Mouse (Mus musculus) testis, adult 10 weeks (tissue): ENCODE results near the gene Psme1. TPM values are rescaled to one million over a fixed set of nuclear protein-coding genes. Genes with fewer than 3 reads are reported as not detected.

Source experiments
- polyA plus RNA-seq: library from polyadenylated mRNA; stranded (reverse); fragments of 350-450 nt; fragmentation: Illumina TruSeq; extraction: RNeasy Lipid Tissue Mini Kit (QIAGEN cat#74804); gene quantifications from one replicate; pipeline ENCODE4 v1.2.3, GENCODE M21; 2014; ENCODE audit warnings: low read depth, low replicate concordance

Psme1 gene
- polyA plus RNA-seq = 25.6 TPM

DNA sequence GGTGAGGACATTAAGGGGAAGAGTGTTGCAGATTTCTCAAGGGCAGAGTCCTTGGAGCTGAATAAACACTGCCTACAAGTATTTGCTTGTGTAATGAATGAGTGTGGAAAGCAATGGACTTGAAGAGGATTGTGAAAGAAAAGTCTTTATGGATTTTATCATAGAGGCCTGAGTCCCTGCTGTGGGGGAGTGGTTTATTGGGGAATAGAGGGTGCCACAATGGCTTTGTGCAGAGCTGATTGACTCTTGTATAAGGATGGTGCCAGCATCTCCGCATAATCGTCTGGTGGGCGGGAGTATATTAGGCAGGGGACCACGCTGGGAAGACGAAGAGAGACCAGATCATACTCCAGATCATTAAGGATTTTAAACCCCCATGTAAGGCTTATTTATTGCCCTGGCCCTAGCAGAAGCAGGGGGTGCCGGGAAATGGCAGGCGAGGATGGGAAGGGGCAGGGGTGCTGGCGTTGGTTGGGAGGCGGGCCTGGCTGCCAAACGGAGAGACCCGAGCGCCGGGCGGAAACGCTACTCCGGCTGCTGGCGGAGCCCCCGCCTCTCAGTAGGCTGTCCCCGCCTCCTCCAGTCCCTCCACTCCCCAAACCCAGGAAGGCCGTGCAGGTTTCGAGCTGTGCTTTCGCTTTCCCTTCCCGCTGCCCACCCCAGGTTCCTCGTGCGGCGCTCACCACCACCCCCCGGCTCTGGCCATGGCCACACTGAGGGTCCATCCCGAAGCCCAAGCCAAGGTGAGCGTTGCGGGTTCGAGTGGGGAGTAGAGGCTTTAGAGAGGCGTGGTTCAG is at the start of gene Psme1:
Gene Psme1, plus strand, starts transcription at position 253 of the 797 bp plus-strand sequence.

GRCm38 (mm10) chr14:55540067-55540786 is 37.7 kb upstream of the Psme1 start, which contains the start of gene Pck2:
Gene Pck2 (plus strand): TSS chr14:55540266.

DNA sequence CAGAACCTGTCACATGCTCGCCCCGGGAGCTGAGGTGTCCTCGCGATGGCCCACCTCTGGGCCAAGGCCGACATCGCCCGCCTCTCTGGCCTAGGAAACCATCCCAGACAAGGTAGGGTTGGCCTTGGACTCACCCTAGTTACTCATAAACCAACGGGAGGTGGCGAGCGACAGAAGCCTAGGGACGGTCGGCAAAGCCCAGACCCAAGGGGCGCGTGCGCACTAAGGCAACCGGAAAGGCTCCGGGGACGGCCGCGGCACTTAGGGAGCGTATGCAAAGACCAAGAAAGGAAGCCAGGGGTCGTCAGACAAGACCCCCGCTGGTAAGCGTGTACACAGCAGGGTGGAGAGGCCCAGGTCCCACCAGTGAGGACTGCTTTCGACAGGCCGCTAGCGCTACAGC is 18.1 kb upstream of the Psme1 start, which contains the start of gene Dcaf11:
Gene Dcaf11, plus strand, starts transcription at position 208 of the 403 bp plus-strand sequence.

GRCm38 (mm10) chr14:55560202-55561073 is 17.5 kb upstream of the Psme1 start, which contains the start of gene A730061H03Rik:
Gene A730061H03Rik (minus strand): TSS chr14:55560406.

GRCm38 (mm10) chr14:55575302-55575701 is 2.6 kb upstream of the Psme1 start, which contains the start of gene Fitm1:
Gene Fitm1 (plus strand): TSS chr14:55575617.

DNA sequence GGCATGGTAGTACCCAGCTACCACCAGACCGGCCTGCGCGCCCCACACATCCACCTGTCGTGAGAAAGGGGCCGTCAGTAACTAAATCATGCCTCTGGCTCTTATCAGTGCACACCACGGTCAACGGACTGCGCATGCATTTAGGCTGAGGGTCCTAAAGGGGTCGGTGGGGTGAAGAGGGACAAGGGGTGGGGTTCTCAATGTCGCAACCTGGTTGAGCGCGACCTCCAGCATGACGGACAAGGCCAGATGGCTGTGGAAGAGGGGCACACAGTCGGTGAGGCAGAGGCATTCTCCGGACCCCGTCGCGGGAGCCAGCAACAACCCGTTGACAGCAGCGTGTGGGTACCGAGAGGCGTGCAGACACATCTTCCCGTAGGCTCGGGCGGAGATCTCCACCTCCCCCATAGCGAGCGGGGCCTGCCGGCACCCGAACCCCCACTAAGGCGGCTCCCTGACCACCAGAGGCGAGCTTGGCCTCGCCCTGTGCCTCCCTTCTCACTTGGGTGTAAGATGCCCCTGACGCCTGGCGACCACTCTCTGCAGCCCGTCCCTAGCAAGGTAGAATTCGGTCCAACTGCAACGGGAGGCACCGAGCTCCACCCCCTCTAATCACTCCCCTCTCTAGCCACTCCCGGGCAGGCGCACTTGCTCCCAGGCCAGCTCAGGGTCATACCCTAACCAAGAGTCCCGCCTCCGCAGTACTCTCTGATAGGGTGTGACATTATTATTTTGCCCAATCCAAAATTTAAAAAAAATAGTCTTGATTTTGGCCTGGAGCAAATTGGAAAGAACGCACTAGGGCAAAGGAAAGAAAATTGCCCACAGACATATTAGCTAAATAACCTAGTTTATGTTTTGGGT is 7.0 kb downstream of the Psme1 start, which contains the start of gene Emc9:
Gene Emc9, minus strand, starts transcription at position 601 of the 864 bp plus-strand sequence.

GRCm38 (mm10) chr14:55590748-55591330 is 12.9 kb downstream of the Psme1 start, which contains the start of gene Psme2:
Gene Psme2 (minus strand): TSS chr14:55591113.

DNA sequence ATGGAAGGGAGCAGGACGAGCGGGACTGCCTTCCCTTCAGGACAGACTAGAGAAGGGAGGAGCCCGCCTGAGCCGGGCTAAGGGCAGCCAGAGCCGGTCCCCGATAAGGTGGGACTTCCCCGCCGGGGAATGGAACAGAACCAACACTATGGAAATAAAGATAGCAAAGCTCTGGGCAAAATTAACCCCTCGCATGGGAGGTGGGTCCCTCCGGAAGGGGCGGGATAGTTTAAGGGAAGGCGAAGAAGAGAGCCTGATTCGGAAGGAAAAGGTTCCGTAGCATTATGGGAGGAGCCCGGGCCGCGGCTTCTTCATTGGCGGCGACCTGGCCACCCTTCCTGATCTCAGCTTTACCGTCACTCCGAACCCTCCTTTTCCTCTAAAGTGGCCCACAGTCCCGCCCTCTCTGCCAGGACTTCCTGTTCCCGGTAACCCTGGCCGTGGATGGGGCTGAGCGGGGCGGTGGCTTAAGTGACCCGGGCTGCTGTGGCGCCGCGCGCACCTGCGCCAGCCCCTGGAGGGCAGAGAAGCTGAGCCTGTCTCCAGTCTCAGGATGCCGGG is 13.5 kb downstream of the Psme1 start, which contains the start of gene Rnf31:
Gene Rnf31, plus strand, starts transcription at position 378 of the 561 bp plus-strand sequence.

GRCm38 (mm10) chr14:55603271-55603632 is 25.3 kb downstream of the Psme1 start, which contains the start of gene Irf9:
Gene Irf9 (plus strand): TSS chr14:55603571.

GRCm38 (mm10) chr14:55617822-55618221 is 39.9 kb downstream of the Psme1 start, which contains the start of gene Rec8:
Gene Rec8 (plus strand): TSS chr14:55618037.

Other genes with a start within 250 kb of the Psme1 start
- gene Dhrs4, start 99.4 kb upstream of the Psme1 start, polyA plus RNA-seq = 19.4 TPM
- not detected for gene Carmil3, start 87.5 kb upstream of the Psme1 start, polyA plus RNA-seq
- gene Cpne6, start 67.7 kb upstream of the Psme1 start, polyA plus RNA-seq = not detected
- gene Nrl, start 53.1 kb upstream of the Psme1 start, polyA plus RNA-seq = 0.11 TPM
- 0.35 TPM for gene Pck2, start 37.9 kb upstream of the Psme1 start, polyA plus RNA-seq
- gene Dcaf11, start 18.1 kb upstream of the Psme1 start, polyA plus RNA-seq = 14.7 TPM
- not detected for gene A730061H03Rik, start 17.7 kb upstream of the Psme1 start, polyA plus RNA-seq
- gene Fitm1, start 2.5 kb upstream of the Psme1 start, polyA plus RNA-seq = not detected
- gene Emc9, start 7.2 kb downstream of the Psme1 start, polyA plus RNA-seq = 2.7 TPM
- 17.0 TPM for gene Psme2, start 13.0 kb downstream of the Psme1 start, polyA plus RNA-seq
- gene Rnf31, start 13.6 kb downstream of the Psme1 start, polyA plus RNA-seq = 2.1 TPM
- 2.6 TPM for gene Irf9, start 25.4 kb downstream of the Psme1 start, polyA plus RNA-seq
- gene Rec8, start 39.9 kb downstream of the Psme1 start, polyA plus RNA-seq = 8.3 TPM
- gene Ipo4, start 57.8 kb downstream of the Psme1 start, polyA plus RNA-seq = 67.7 TPM
- gene Gm49378, start 59.8 kb downstream of the Psme1 start, polyA plus RNA-seq = 1.6 TPM
- 5.9 TPM for gene Tm9sf1, start 65.7 kb downstream of the Psme1 start, polyA plus RNA-seq
- 45.9 TPM for gene Tssk4, start 72.1 kb downstream of the Psme1 start, polyA plus RNA-seq
- gene Mdp1, start 82.4 kb downstream of the Psme1 start, polyA plus RNA-seq = 4.4 TPM
- 54.2 TPM for gene Gmpr2, start 93.8 kb downstream of the Psme1 start, polyA plus RNA-seq
- gene Nedd8, start 94.0 kb downstream of the Psme1 start, polyA plus RNA-seq = 54.1 TPM
- gene Tinf2, start 103.7 kb downstream of the Psme1 start, polyA plus RNA-seq = 18.0 TPM
- gene Tgm1, start 135.8 kb downstream of the Psme1 start, polyA plus RNA-seq = not detected
- 0.35 TPM for gene Rabggta, start 144.1 kb downstream of the Psme1 start, polyA plus RNA-seq
- gene Dhrs1, start 167.6 kb downstream of the Psme1 start, polyA plus RNA-seq = 45.7 TPM
- 53.9 TPM for gene Nop9, start 167.6 kb downstream of the Psme1 start, polyA plus RNA-seq
- not detected for gene Cideb, start 180.3 kb downstream of the Psme1 start, polyA plus RNA-seq
- not detected for gene Ltb4r2, start 183.3 kb downstream of the Psme1 start, polyA plus RNA-seq
- gene Ltb4r1, start 187.8 kb downstream of the Psme1 start, polyA plus RNA-seq = not detected
- gene Adcy4, start 206.0 kb downstream of the Psme1 start, polyA plus RNA-seq = 0.06 TPM
- gene Ripk3, start 210.7 kb downstream of the Psme1 start, polyA plus RNA-seq = 0.69 TPM
- 0.11 TPM for gene Nfatc4, start 245.0 kb downstream of the Psme1 start, polyA plus RNA-seq